Mouse (Mus musculus) T-helper 2 cell (primary cell): ENCODE measurements at regions not wholly inside any gene's neighbourhood (a gene's known extent, or its start where the extent isn't known, plus 50 kb on each side); places are given as distances from the start of the nearest gene placed in this dataset.

Experiments
- in situ Hi-C: fragments of 300-600 bp; cut with MboI, MseI; formaldehyde crosslinking; loops from one replicate; pipeline ENCODE4 v1.15.1; 2025; ENCODE audit warnings: high pct_unique_total_duplicates

GRCm38 (mm10) chr16:25083729-25084128 lies 202.9 kb upstream of the Tprg start:
- in situ Hi-C loops: no loop called here

DNA sequence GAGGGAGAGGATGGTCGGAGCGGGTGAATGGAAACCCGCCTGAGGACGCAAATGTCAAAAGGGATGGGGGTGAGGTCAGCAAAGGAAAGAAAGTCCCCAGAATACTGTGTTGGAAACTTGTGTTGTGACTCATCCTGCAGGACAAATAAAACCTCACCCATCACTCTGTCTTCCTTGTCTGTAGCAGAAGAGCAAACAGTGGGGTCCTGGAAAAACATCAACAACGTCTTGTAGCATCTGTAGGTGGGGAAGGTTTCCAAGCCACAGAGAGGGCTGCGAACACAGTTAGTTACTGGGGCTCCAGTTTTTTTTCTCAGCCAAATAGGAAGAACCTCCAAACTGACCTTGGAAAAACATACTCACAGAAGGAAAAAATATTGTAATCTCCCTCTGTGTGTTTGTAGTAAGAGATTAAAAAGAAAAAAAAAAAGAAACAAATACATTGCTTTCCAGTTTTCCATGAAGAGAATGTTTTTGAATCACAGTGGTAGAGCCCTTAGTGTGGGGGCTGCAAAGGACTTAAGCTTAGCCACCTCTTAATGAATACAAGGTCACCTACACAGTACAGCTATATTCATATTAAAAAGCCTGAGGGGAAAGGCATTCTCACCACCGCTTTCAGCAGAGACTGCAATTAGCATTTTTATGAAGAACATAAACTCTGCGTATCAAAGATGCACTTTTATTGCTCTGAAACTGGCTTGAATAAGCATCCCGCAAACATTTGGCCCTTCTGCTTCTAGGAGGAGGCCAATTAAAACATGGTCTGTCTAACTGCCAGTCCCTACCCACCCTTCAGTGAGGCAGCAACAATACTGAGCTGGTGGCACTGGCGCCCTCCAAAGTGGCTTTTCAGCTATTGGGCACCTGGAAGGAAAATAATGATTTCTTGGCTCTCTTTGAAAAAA lies 198.6 kb upstream of the Tprg start:
- in situ Hi-C loops: no loop called here

- in situ Hi-C loops: no loop called here
Observed at GRCm38 (mm10) chr16:25088649-25089019, 198.0 kb upstream of the Tprg start.

GRCm38 (mm10) chr16:25104165-25104564 lies 182.5 kb upstream of the Tprg start:
- in situ Hi-C loops: no loop called here

GRCm38 (mm10) chr16:25104603-25105002 lies 182.0 kb upstream of the Tprg start:
- in situ Hi-C loops: no loop called here

DNA sequence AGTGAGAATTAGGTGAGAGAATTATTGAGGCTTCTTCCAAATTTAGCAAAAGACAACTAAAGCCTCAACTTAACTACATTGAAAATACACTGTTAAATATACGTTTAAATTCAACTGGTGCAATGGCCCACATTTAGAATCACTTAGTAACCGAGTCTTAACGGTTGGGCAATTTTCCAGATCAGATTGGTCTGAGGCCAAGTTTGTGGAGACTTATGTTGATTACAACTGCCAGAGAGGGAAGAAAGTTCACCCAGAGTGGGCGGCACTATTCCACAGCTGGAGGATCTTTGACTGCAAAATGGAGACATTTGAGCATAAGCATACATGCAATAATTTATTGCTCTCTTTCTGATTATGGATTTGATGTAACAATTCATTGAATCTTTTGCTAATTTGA lies 146.5 kb upstream of the Tprg start:
- in situ Hi-C loops: no loop called here

DNA sequence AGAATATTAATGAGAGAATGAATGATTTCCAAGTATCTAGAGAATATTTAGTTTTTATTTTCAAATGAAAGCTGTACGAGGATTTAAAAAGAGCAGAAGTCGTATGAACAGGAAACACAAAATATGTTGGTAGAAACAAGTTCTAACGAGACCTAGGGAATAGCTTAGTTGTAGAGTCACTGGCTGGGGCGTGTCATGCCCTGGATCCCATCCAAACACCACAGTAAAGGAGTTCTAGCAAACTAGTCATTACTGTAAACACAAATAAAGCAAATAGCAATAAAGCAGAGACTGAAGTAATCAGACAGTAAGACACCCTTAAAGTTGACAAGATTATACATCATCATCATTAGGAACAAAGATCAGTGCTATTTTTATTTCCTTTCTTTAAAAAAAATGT lies 139.1 kb upstream of the Tprg start:
- in situ Hi-C loops: no loop called here

DNA sequence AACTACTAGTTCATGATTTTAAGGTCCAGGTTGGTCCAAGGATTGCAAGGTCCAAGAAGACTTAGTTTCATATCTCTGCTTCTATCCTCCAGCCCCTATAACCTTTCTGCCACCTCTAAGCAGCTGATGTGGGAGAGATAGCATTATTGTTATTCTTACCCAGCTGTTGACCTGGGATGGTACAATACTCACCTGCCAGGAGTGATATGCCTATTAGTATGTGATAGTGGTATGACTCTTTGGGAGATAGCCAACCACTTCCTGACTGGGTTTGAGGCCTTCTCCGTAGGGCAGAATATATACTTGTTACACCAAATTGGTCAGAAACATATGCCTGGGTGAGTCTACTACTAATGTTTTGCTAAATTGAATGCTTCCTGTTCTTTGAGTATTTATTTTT lies 137.4 kb upstream of the Tprg start:
- in situ Hi-C loops: no loop called here

DNA sequence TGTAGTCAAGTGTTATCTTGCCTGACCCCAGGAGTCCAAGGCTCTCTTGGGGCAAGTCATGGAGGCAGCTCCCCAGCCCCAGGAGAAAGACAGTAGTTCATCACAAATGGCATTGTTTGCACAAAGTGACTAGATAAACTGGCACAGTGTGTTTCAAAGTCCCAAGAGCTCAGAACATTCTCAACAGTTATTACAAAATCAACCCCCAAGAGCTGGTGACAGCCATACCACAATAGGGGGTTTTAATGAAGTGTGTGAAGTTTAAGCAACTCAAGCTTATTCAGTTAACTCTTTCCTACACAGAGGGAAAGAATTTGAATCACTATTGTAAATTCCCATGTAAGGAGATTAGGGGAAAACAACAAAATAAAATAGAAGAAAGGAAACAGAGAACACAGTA lies 109.7 kb upstream of the Tprg start:
- in situ Hi-C loops: no loop called here

- in situ Hi-C loops: no loop called here
Observed at GRCm38 (mm10) chr16:25178055-25178454, 108.6 kb upstream of the Tprg start.

DNA sequence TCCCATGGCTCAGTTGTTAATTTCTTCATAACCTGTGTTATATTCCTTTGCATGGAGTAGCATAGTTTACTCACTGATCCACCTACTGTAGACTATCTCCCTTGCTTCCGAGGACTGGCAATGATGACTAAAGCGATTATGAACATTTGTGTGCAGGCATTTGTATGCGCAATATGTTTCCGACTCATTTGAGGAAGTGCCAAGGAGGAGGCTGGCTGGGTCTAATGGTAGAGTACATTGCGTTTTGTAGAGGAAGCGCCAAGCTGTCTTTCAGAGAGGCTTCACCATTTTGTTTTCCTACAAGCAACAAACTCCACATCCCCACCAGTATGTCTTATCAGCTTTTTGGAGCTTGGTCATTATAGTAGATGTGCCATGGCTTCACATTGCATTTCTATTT lies 104.7 kb upstream of the Tprg start:
- in situ Hi-C loops: no loop called here

GRCm38 (mm10) chr16:25197079-25197478 lies 89.5 kb upstream of the Tprg start:
- in situ Hi-C loops: no loop called here

DNA sequence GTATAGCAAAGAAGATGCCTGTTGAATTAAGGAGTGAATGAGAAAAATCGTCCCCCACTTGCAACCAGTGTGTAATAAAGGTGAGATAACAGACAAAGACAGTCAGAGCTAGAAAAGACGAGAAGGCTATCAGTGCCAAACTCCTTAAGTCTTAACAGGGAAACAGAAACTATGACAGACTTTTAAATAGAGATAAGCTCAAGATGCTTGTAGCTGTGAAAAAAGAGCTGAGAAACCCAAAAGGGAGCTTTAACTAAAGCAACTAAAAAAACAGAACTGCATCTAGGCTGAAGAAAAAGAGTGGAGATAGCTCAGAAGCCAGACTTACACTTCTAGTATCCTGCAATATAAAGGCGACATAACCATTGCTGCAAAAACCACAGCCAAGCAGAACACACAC lies 87.8 kb upstream of the Tprg start:
- in situ Hi-C loops: no loop called here

DNA sequence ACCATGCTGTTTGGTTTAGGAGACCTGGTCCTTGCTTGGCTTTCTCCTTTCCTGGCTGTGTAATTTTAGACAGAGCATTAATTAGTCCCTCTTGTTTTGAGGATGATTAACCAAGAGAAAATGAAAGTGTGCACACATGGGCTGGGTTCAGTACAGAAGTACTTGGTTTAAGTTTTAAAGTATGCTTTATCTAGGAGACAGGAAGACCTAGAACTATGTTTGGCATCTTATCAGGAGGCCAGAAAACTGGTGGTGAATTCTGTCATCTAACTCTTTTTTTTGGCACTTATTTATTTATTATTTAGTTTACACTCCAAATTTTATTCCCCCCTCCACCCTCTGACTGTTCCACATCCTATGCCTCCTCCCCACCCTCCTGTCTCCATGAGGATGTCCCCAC lies 86.6 kb upstream of the Tprg start:
- in situ Hi-C loops: no loop called here

DNA sequence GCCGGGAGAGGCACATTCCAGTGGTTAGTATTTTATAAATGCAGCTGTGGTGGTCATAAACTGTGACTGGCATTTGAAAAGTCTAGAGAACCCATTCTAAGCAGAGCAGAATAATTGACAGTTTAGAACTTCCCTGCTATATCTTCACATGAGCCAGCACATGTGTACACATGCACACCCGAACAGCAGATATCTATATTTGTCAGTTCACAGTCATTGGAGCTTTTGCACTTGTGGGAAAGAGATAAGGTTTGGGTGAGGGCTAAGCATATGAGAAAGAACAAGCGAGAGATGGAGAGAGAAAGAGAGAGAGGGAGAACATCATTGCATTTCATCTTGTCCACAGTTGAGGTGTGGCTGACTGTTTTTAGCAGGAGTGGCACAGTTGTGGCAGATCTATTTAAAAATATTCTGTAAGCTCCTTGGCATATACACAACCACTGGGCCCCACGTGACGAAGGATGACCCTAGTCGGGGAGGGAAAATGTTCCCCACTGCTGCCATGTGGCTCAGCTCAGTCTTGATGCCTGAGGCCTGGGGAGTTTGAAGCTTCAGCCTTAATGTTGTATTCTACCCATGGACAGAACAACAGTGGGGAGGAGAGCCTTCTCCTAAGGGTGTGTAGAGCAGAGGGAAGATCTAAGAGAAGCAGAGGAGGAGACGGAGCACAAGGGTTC lies 85.4 kb upstream of the Tprg start:
- in situ Hi-C loops: no loop called here

GRCm38 (mm10) chr16:25213250-25213649 lies 73.4 kb upstream of the Tprg start:
- in situ Hi-C loops: no loop called here

DNA sequence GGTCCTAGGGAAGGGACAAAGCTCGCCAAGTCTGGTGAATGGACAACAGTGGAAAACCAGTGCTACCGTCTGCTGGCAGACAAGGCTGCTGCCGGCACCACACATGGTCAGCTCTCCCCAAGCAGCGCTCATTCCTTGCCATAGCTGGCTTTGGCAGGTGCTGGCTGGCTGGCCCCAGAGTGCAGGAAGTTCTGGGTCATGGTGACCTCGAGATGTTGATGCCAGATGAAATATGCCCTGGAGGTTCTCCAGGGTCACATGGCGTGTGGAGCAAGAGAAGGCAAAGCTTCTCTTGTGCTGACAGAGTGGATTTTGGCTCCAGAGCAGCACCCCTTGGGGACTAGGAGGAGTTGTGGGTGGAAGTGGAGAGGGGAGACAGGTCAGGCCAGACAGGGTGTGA lies 66.1 kb upstream of the Tprg start:
- in situ Hi-C loops: no loop called here

DNA sequence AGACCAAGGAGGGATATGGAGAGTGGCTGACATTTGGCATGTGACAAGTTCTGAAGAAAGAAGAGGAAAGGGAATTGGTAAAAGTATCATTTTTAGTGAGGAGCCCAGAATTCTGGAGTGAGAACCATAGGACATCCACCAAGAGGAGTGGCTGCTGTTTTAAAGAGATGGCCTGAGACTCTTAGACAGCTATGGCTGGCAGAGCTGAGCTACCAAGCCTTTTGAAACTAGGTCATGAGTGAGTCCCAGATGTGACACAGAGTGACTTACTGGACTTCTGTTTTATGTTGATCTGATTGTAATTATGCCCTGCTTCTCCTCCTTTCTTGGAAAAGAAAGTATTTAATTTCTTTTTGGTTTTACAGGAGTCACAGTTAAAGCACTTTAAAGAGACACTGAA lies 61.8 kb upstream of the Tprg start:
- in situ Hi-C loops: no loop called here
